Mouse (Mus musculus) monocyte, adult 59 days (primary cell): ENCODE data around the gene Gm6460. TPM values are rescaled to one million over a fixed set of nuclear protein-coding genes. Genes with fewer than 3 reads are reported as not detected.

Experiments used
- total RNA-seq, 2 experiments: library from RNA; stranded (reverse); gene quantifications; one replicate each; pipeline ENCODE4 v1.2.4; 2023

The Gm6460 gene
- total RNA-seq, result not detected

DNA sequence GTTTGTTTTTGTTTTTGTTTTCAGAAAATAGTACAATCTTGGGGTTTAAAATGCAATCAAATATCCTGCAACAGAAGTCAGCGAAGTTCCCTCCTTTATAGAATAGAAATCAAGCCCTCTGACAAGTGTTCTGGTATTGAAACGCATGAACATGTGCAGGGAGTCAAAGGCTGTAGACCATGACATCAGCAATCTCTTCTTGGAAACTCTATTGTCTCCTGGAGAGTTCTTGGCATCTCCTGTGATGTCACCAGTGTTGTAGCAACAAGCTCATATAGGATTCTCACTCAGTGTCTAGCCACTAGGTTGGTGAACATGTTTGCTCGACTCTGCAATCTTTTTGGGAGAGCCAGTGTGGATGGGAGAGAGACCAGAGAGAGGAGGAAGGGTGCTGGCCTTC lies at the start of gene Gm6460:
Gene Gm6460, plus strand, starts transcription at position 301 of the 400 bp plus-strand sequence.

Other genes with a start within 250 kb of the Gm6460 start
- not detected for gene Gm8897, start 178.5 kb upstream of the Gm6460 start, total RNA-seq
- not detected for gene Gm8906, start 92.2 kb upstream of the Gm6460 start, total RNA-seq
- gene Gm8922, start 87.0 kb downstream of the Gm6460 start, total RNA-seq, result not detected
- gene Gm8926, start 175.6 kb downstream of the Gm6460 start, total RNA-seq, result not detected